Mouse (Mus musculus) urinary bladder, postnatal 25 days (tissue): ENCODE data around the gene Foxo3.

Experiments
- DNase-seq: peaks from one replicate; pipeline ENCODE4 v3.0.0; 2022; ENCODE audit warnings: low spot score

Gene Foxo3

GRCm38 (mm10) chr10:42178751-42179150, 97.8 kb downstream of the Foxo3 start:
- no peak for DNase-seq

- DNase-seq, result peak; percentile 49
Measured at GRCm38 (mm10) chr10:42177771-42178674, 98.5 kb downstream of the Foxo3 start.

GRCm38 (mm10) chr10:42174283-42174682, 102.3 kb downstream of the Foxo3 start:
- no peak for DNase-seq

DNA sequence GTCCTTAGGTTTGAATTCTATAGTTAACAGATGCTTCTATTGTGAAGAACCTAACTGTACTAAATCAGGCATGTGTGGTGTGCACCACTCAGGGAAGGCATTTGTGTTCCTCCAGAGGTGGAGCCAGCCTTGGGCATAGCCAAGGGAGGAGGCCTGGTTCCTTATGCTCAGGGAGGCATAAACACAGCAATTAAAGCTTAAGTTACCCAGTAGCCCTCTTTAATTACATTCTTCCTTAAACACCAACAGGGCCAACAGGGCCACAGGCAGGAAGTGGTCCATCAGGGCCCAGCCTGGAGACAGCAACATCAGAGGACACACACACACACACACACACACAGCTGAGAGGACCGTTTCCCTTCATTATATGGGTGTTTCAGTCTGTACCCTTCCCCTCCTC, 102.7 kb downstream of the Foxo3 start:
- no peak for DNase-seq

DNA sequence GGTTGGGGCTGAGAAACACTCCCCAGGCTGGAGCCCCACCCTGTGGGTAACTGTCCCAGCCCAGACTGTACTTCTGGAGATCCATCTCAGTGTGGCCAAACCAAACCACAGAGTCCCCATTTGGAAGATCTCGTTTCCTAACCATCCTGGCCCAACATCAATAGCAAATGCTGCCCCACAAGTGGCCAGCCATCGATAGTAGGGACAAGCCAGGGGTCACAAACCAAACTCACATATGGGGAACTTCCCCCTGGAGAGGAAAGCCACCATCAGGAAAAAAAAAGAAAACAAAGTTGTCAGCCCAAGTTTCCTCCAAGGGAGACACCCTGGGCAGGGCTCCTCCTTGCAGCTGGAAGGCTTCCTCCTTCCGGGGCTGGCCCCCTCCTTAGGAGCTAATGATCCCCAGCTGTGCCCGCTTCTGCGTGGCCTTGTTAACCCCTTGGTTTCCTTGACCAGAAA, 105.6 kb downstream of the Foxo3 start:
- DNase-seq, result no peak

DNA sequence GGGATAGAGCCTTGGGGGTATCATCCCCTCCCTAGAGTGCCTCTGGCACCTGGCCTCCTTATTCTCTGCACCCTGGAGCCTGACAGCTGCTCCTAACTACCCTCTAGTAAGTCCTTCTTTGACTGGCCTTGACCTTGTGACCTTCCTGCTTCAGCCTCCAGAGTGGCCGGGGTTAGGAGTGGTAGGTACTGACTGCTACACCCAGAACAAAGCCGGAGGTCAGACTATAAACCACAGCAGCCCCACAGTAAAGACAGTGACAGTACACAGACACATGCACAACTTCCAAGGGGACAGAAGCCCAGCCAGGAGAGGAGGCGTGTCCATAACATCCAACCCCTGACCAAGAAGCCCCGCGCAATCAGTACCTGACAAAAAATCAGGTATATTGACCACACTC, 106.4 kb downstream of the Foxo3 start:
- no peak for DNase-seq

GRCm38 (mm10) chr10:42154727-42155126, 121.8 kb downstream of the Foxo3 start:
- DNase-seq, result no peak

DNA sequence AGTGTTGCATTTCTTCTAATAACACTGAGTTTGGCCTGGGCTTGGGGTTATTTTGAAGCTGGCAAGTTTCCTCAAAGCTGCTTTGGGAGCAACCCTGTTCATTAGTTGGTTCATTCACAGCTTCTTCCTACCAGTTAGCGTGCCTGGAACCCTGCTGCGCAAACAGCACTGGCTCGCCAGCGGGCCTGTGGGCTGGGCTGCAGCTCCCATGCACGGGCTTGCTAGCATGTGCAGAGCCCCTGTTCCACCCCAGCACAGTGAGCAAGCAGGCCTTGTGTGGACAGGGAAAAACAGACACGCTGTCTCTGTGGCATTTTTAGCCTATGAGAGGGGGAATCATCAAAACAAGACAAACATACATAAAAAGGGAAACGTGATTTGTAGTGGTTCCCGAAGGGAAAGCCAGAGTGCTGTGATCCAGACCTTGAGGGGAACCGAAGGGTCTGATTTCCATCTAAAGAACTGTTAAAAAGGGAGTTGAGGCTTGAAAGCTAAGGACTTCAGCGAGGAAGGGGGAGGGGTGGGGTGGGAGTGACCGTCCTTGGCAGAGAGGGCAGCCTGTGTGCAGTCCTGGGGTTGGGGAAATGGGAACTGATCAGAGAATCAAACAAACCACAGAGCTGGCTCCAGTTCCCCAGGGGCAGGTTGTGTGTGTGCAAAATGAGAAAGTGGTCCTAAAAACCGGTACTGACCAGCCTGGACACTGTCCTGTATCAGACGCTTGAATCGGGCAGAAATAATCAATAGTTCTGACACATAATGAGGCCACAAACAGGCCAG, 123.9 kb downstream of the Foxo3 start:
- DNase-seq, result no peak

- no peak for DNase-seq
Measured at GRCm38 (mm10) chr10:42149767-42150166, 126.8 kb downstream of the Foxo3 start.

DNA sequence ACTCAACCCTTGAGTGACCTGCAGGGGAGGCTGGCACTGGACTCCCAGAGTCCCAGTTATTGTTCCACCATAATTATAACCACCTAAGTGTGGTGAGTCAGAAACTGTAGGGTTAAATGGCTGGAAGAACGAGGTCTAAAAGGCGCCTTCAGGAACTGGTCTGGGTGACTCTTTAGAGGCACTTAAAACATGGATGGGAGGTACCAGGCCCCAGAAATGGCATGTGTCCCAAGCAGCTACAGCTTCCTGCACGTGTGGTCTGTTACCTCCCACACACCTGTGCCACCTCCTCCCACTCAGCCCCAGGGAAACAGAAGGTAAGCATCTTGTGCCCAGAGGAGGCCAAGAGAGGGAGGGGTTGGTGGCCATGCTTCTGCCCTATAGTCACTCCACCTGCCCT, 128.2 kb downstream of the Foxo3 start:
- DNase-seq, result no peak

GRCm38 (mm10) chr10:42145221-42145620, 131.3 kb downstream of the Foxo3 start:
- no peak for DNase-seq

DNA sequence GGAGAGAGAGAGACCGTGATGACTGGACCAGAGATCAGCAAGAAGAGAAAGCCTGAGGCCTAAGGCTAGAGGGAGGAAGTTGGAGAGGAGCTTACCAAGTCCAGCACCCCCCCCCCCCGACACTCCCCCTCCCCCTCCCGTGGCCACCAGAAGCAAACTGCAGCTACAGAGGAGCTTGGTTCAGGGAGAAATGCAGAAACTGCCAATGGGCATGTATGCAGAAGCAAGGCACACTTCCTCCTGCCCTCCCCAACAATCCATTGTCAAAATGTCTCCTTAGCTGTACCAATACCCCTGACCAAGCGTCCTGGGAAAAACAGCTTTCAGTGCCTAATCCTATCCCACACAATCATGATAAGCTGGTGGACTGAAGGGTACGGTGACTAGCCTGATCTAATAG, 131.8 kb downstream of the Foxo3 start:
- DNase-seq, result no peak

DNA sequence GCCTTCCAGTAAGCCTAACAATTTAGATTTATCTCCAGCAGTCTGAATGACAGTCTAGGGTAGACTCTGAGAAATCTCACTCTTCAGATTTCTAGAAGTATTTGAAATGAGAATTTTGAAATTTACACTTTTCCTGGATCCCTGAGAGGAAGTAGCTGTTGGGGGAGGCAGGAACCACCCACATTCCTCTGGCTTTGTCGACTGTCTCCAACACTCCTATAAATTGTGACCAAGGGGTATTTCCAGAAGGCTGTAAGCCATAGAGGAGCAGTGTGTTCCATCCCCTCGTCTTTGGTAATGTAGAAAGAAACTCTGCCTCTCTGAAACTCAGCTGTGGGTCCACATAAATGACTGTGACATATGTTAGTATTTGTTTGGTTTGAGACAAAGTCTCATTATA, 132.4 kb downstream of the Foxo3 start:
- DNase-seq, result no peak

GRCm38 (mm10) chr10:42142791-42143190, 133.8 kb downstream of the Foxo3 start:
- no peak for DNase-seq

GRCm38 (mm10) chr10:42142081-42142480, 134.5 kb downstream of the Foxo3 start:
- DNase-seq, result no peak

GRCm38 (mm10) chr10:42139749-42140148, 136.8 kb downstream of the Foxo3 start:
- no peak for DNase-seq

GRCm38 (mm10) chr10:42134759-42135702, 141.5 kb downstream of the Foxo3 start:
- DNase-seq, result peak; percentile 22
